Mouse (Mus musculus): Measurements from ENCODE around the gene Wdr66. TPM values are rescaled to one million over a fixed set of nuclear protein-coding genes. Genes with fewer than 3 reads are reported as not detected.
"Not testable (repeated sequence)": the region's sequence is repeated elsewhere in the genome, so short reads cannot be mapped to it uniquely, and the experiment has no call there.

Gene Wdr66
- 1.3 and 1.5 TPM in 2 replicates for polyA plus RNA-seq (2015; fragmentation: Nextera tagmentation; extraction: Ambion mirVana)

GRCm38 (mm10) chr5:123251834-123252233 lies at the start of gene Wdr66:
Gene Wdr66 (plus strand): TSS chr5:123252102.
- Histone ChIP-seq H3K27me3 (ENCODE audit: control insufficient read depth, insufficient read depth, low read depth, low read length) (no peaks in the 10 kb centered on the region), H3K9me3 (ENCODE audit: control insufficient read depth, low read length) (no peaks in the 10 kb centered on the region), H3K4me3 (ENCODE audit: low read length) (peak within 1 kb of the TSS; percentile 34), H3K9ac (ENCODE audit: low read length) (no peak within 1 kb of the TSS), H3K36me3 (ENCODE audit: control insufficient read depth, insufficient read depth, low read length) (peaks cover 4% of the 10 kb centered on the region; the same call in 1 of the 2 replicates), H3K27ac (ENCODE audit: low read length) (no peak within 1 kb of the TSS), H3K4me1 (replicated peaks; ENCODE audit: control insufficient read depth, insufficient read depth, low read length) (peaks cover 7% of the 10 kb centered on the region; the same call in 1 of the 2 replicates), H3K4me2 (ENCODE audit: low read depth, low read length) (peak within 1 kb of the TSS; percentile 55)
- 1% methylated on average over 18 of the region's 18 CpGs for WGBS
- ATAC-seq (ENCODE audit: low read depth) = peak; percentile 93

- not testable (repeated sequence) for H3K9me3 ChIP-seq (ENCODE audit: control insufficient read depth, low read length); H3K27me3 ChIP-seq (ENCODE audit: control insufficient read depth, insufficient read depth, low read depth, low read length); H3K4me2 ChIP-seq (ENCODE audit: low read depth, low read length); H3K4me3 ChIP-seq (ENCODE audit: low read length); H3K36me3 ChIP-seq (ENCODE audit: control insufficient read depth, insufficient read depth, low read length); ATAC-seq (ENCODE audit: low read depth); H3K4me1 ChIP-seq (replicated peaks; ENCODE audit: control insufficient read depth, insufficient read depth, low read length); H3K27ac ChIP-seq (ENCODE audit: low read length); H3K9ac ChIP-seq (ENCODE audit: low read length)
- 39% methylated on average over 4 of the region's 4 CpGs for WGBS
Observed at GRCm38 (mm10) chr5:123202771-123203170, 49.1 kb upstream of the Wdr66 start.

- 80% methylated on average over 7 of the region's 7 CpGs for WGBS
- not testable (repeated sequence) for H3K27me3 ChIP-seq (ENCODE audit: control insufficient read depth, insufficient read depth, low read depth, low read length); H3K27ac ChIP-seq (ENCODE audit: low read length); H3K9ac ChIP-seq (ENCODE audit: low read length); H3K4me2 ChIP-seq (ENCODE audit: low read depth, low read length); H3K36me3 ChIP-seq (ENCODE audit: control insufficient read depth, insufficient read depth, low read length); H3K9me3 ChIP-seq (ENCODE audit: control insufficient read depth, low read length); H3K4me3 ChIP-seq (ENCODE audit: low read length); ATAC-seq (ENCODE audit: low read depth); H3K4me1 ChIP-seq (replicated peaks; ENCODE audit: control insufficient read depth, insufficient read depth, low read length)
Observed at GRCm38 (mm10) chr5:123203591-123203990, 48.3 kb upstream of the Wdr66 start.

- not testable (repeated sequence) for H3K4me2 ChIP-seq (ENCODE audit: low read depth, low read length); H3K4me1 ChIP-seq (replicated peaks; ENCODE audit: control insufficient read depth, insufficient read depth, low read length); ATAC-seq (ENCODE audit: low read depth); H3K36me3 ChIP-seq (ENCODE audit: control insufficient read depth, insufficient read depth, low read length); H3K27ac ChIP-seq (ENCODE audit: low read length); H3K27me3 ChIP-seq (ENCODE audit: control insufficient read depth, insufficient read depth, low read depth, low read length); H3K9me3 ChIP-seq (ENCODE audit: control insufficient read depth, low read length); H3K4me3 ChIP-seq (ENCODE audit: low read length); H3K9ac ChIP-seq (ENCODE audit: low read length)
- 68% methylated on average over 3 of the region's 5 CpGs for WGBS
Observed at GRCm38 (mm10) chr5:123222346-123223050, 29.4 kb upstream of the Wdr66 start.

- no peak overlapping the region for H3K27ac ChIP-seq (ENCODE audit: low read length)
- no peak for ATAC-seq (ENCODE audit: low read depth)
- H3K4me2 ChIP-seq (ENCODE audit: low read depth, low read length) = no peak overlapping the region
- H3K27me3 ChIP-seq (ENCODE audit: control insufficient read depth, insufficient read depth, low read depth, low read length) = no peaks in the 10 kb centered on the region
- H3K4me1 ChIP-seq (replicated peaks; ENCODE audit: control insufficient read depth, insufficient read depth, low read length) = no peaks in the 10 kb centered on the region
- 57% methylated on average over 4 of the region's 4 CpGs for WGBS
- H3K36me3 ChIP-seq (ENCODE audit: control insufficient read depth, insufficient read depth, low read length) = no peaks in the 10 kb centered on the region
- H3K9ac ChIP-seq (ENCODE audit: low read length) = no peak overlapping the region
- H3K4me3 ChIP-seq (ENCODE audit: low read length) = no peak overlapping the region
- no peaks in the 10 kb centered on the region for H3K9me3 ChIP-seq (ENCODE audit: control insufficient read depth, low read length)
Observed at GRCm38 (mm10) chr5:123223051-123223410, 28.9 kb upstream of the Wdr66 start.

- H3K27me3 ChIP-seq (ENCODE audit: control insufficient read depth, insufficient read depth, low read depth, low read length); ATAC-seq (ENCODE audit: low read depth); H3K36me3 ChIP-seq (ENCODE audit: control insufficient read depth, insufficient read depth, low read length); H3K9me3 ChIP-seq (ENCODE audit: control insufficient read depth, low read length); H3K9ac ChIP-seq (ENCODE audit: low read length); H3K27ac ChIP-seq (ENCODE audit: low read length); H3K4me2 ChIP-seq (ENCODE audit: low read depth, low read length); H3K4me1 ChIP-seq (replicated peaks; ENCODE audit: control insufficient read depth, insufficient read depth, low read length); H3K4me3 ChIP-seq (ENCODE audit: low read length): not testable (repeated sequence)
- 53% methylated on average over 6 of the region's 6 CpGs for WGBS
Observed at GRCm38 (mm10) chr5:123223861-123224260, 28.0 kb upstream of the Wdr66 start.

GRCm38 (mm10) chr5:123226851-123227250 lies 25.1 kb upstream of the Wdr66 start:
- Histone ChIP-seq H3K4me2 (ENCODE audit: low read depth, low read length) (no peak overlapping the region), H3K9ac (ENCODE audit: low read length) (no peak overlapping the region), H3K4me1 (replicated peaks; ENCODE audit: control insufficient read depth, insufficient read depth, low read length) (peaks cover 5% of the 10 kb centered on the region), H3K4me3 (ENCODE audit: low read length) (no peak overlapping the region), H3K27me3 (ENCODE audit: control insufficient read depth, insufficient read depth, low read depth, low read length) (no peaks in the 10 kb centered on the region), H3K36me3 (ENCODE audit: control insufficient read depth, insufficient read depth, low read length) (no peaks in the 10 kb centered on the region), H3K27ac (ENCODE audit: low read length) (no peak overlapping the region), H3K9me3 (ENCODE audit: control insufficient read depth, low read length) (no peaks in the 10 kb centered on the region)
- ATAC-seq (ENCODE audit: low read depth) = no peak
- WGBS = 79% methylated on average over 7 of the region's 7 CpGs

GRCm38 (mm10) chr5:123227762-123228523 lies 24.0 kb upstream of the Wdr66 start:
- no peak overlapping the region for H3K27ac ChIP-seq (ENCODE audit: low read length)
- H3K4me2 ChIP-seq (ENCODE audit: low read depth, low read length) = peak overlapping the region; percentile 63
- ATAC-seq (ENCODE audit: low read depth) = peak; percentile 91
- H3K9me3 ChIP-seq (ENCODE audit: control insufficient read depth, low read length) = no peaks in the 10 kb centered on the region
- WGBS = 2% methylated on average over 42 of the region's 42 CpGs
- H3K27me3 ChIP-seq (ENCODE audit: control insufficient read depth, insufficient read depth, low read depth, low read length) = no peaks in the 10 kb centered on the region
- H3K36me3 ChIP-seq (ENCODE audit: control insufficient read depth, insufficient read depth, low read length) = no peaks in the 10 kb centered on the region
- H3K4me3 ChIP-seq (ENCODE audit: low read length) = peak overlapping the region; percentile 83
- H3K9ac ChIP-seq (ENCODE audit: low read length) = peak overlapping the region; percentile 93
- H3K4me1 ChIP-seq (replicated peaks; ENCODE audit: control insufficient read depth, insufficient read depth, low read length) = peaks cover 5% of the 10 kb centered on the region

- Histone ChIP-seq H3K4me3 (ENCODE audit: low read length) (peak overlapping the region; percentile 83), H3K27me3 (ENCODE audit: control insufficient read depth, insufficient read depth, low read depth, low read length) (no peaks in the 10 kb centered on the region), H3K27ac (ENCODE audit: low read length) (no peak overlapping the region), H3K4me1 (replicated peaks; ENCODE audit: control insufficient read depth, insufficient read depth, low read length) (peaks cover 5% of the 10 kb centered on the region), H3K4me2 (ENCODE audit: low read depth, low read length) (peak overlapping the region; percentile 63), H3K36me3 (ENCODE audit: control insufficient read depth, insufficient read depth, low read length) (peaks cover 2% of the 10 kb centered on the region; the same call in 1 of the 2 replicates), H3K9me3 (ENCODE audit: control insufficient read depth, low read length) (no peaks in the 10 kb centered on the region), H3K9ac (ENCODE audit: low read length) (peak overlapping the region; percentile 93)
- no peak for ATAC-seq (ENCODE audit: low read depth)
- 5% methylated on average over 15 of the region's 15 CpGs for WGBS
Observed at GRCm38 (mm10) chr5:123228524-123228922, 23.4 kb upstream of the Wdr66 start.
